Mouse (Mus musculus) MEL (cell line): ENCODE data around the gene Tnfsf9. TPM values are rescaled to one million over a fixed set of nuclear protein-coding genes. Genes with fewer than 3 reads are reported as not detected.

ENCODE experiments used
- DNase-seq: peaks from one replicate; pipeline ENCODE4 v3.0.0; 2011; ENCODE audit warnings: low read depth, low spot score
- H3K27ac ChIP-seq: 2 replicates; pipeline ENCODE4 v1.5.1; 2012; ENCODE audit warnings: low read depth, mild to moderate bottlenecking, control low read depth, low read length, moderate library complexity; ENCODE audit not compliant: control insufficient read depth
- H3K27me3 ChIP-seq, 2 experiments: fragments of 150-350 bp in 1 of 2; sonication (generic) in 1 of 2; 2 replicates each; pipeline ENCODE4 v1.6.1; 2012; ENCODE audit warnings: low read length in 2 of 2, mild to moderate bottlenecking in 2 of 2, improper control_type of control experiment in 1 of 2, moderate library complexity in 1 of 2; ENCODE audit not compliant: insufficient read depth in 2 of 2, control insufficient read depth in 1 of 2
- H3K36me3 ChIP-seq, 2 experiments: 2 replicates each; pipeline ENCODE4 v1.6.1; 2012 to 2014; ENCODE audit warnings: low read length in 2 of 2, improper control_type of control experiment in 1 of 2, inconsistent platforms in 1 of 2, mild to moderate bottlenecking in 1 of 2; ENCODE audit not compliant: insufficient read depth in 2 of 2, control insufficient read depth in 1 of 2
- H3K4me1 ChIP-seq, 2 experiments: fragments of 150-350 bp in 1 of 2; sonication (generic) in 1 of 2; 2 replicates each; pipeline ENCODE4 v1.6.1; 2012; ENCODE audit warnings: low read length in 2 of 2, improper control_type of control experiment in 1 of 2, mild to moderate bottlenecking in 1 of 2; ENCODE audit not compliant: insufficient read depth in 2 of 2, control insufficient read depth in 1 of 2
- H3K4me3 ChIP-seq, 2 experiments: fragments of 150-350 bp in 1 of 2; sonication (generic) in 1 of 2; 2 replicates each; pipeline ENCODE4 v1.5.1; 2012; ENCODE audit warnings: low read depth in 2 of 2, low read length in 2 of 2, mild to moderate bottlenecking in 2 of 2, moderate library complexity in 2 of 2, control low read depth in 1 of 2, improper control_type of control experiment in 1 of 2; ENCODE audit not compliant: control insufficient read depth in 1 of 2, insufficient read depth in 1 of 2
- H3K79me2 ChIP-seq: 2 replicates; pipeline ENCODE4 v1.6.1; 2012; ENCODE audit warnings: mild to moderate bottlenecking, low read length, moderate library complexity; ENCODE audit not compliant: control insufficient read depth, poor library complexity, insufficient read depth
- H3K9ac ChIP-seq: 2 replicates; pipeline ENCODE4 v1.6.1; 2012; ENCODE audit warnings: low read depth, mild to moderate bottlenecking, control low read depth, low read length, moderate library complexity; ENCODE audit not compliant: control insufficient read depth, poor library complexity, severe bottlenecking
- H3K9me3 ChIP-seq: fragments of 150-350 bp; sonication (generic); replicated peaks from 2 replicates; pipeline ENCODE4 v1.6.1; 2012; ENCODE audit warnings: mild to moderate bottlenecking, low read length, improper control_type of control experiment, moderate library complexity; ENCODE audit not compliant: insufficient read depth
- CHD1 ChIP-seq: IDR thresholded peaks from 2 replicates; pipeline ENCODE4 v1.6.1; 2012; ENCODE audit warnings: low read depth, mild to moderate bottlenecking, inconsistent platforms, low read length, improper control_type of control experiment
- CHD2 ChIP-seq: IDR thresholded peaks from 2 replicates; pipeline ENCODE4 v1.6.1; 2011; ENCODE audit warnings: low read length, improper control_type of control experiment
- CTCF ChIP-seq, 3 experiments: IDR thresholded peaks in 2 of 3; conservative IDR thresholded peaks in 1 of 3; 2 replicates each; pipeline ENCODE4 v1.5.1; 2011 to 2012; ENCODE audit warnings: low read length in 3 of 3, low read depth in 2 of 3, mild to moderate bottlenecking in 2 of 3, improper control_type of control experiment in 1 of 3, inconsistent platforms in 1 of 3, mixed read lengths in 1 of 3, moderate library complexity in 1 of 3; ENCODE audit not compliant: control insufficient read depth in 1 of 3, insufficient read depth in 1 of 3, poor library complexity in 1 of 3, severe bottlenecking in 1 of 3
- E2F4 ChIP-seq: IDR thresholded peaks from 2 replicates; pipeline ENCODE4 v1.6.1; 2011; ENCODE audit warnings: low read depth, low read length, improper control_type of control experiment, borderline replicate concordance
- EP300 ChIP-seq, 2 experiments: IDR thresholded peaks; 2 replicates each; pipeline ENCODE4 v1.6.1; 2011; ENCODE audit warnings: improper control_type of control experiment in 2 of 2, low read length in 2 of 2, low read depth in 1 of 2, mild to moderate bottlenecking in 1 of 2
- ETS1 ChIP-seq: IDR thresholded peaks from 2 replicates; pipeline ENCODE4 v1.6.1; 2012; ENCODE audit warnings: low read depth, mild to moderate bottlenecking, inconsistent platforms, low read length, improper control_type of control experiment, moderate library complexity
- HCFC1 ChIP-seq: IDR thresholded peaks from 2 replicates; pipeline ENCODE4 v1.6.1; 2012; ENCODE audit warnings: low read depth, mild to moderate bottlenecking, inconsistent platforms, low read length, improper control_type of control experiment, moderate library complexity
- MAFK ChIP-seq: IDR thresholded peaks from 2 replicates; pipeline ENCODE4 v1.6.1; 2011; ENCODE audit warnings: low read depth, mild to moderate bottlenecking, low read length, improper control_type of control experiment, borderline replicate concordance
- MAX ChIP-seq: IDR thresholded peaks from 2 replicates; pipeline ENCODE4 v1.6.1; 2011; ENCODE audit warnings: low read length, improper control_type of control experiment
- MXI1 ChIP-seq: IDR thresholded peaks from 2 replicates; pipeline ENCODE4 v1.6.1; 2011; ENCODE audit warnings: mild to moderate bottlenecking, low read depth, low read length, improper control_type of control experiment
- MYB ChIP-seq: IDR thresholded peaks from 2 replicates; pipeline ENCODE4 v1.6.1; 2011; ENCODE audit warnings: mild to moderate bottlenecking, low read depth, low read length, improper control_type of control experiment
- NELFE ChIP-seq: IDR thresholded peaks from 2 replicates; pipeline ENCODE4 v1.6.1; 2011; ENCODE audit warnings: low read depth, low read length, improper control_type of control experiment
- NRF1 ChIP-seq: IDR thresholded peaks from 2 replicates; pipeline ENCODE4 v1.6.1; 2014; ENCODE audit warnings: low read depth, mild to moderate bottlenecking, inconsistent platforms, low read length, improper control_type of control experiment, moderate library complexity; ENCODE audit not compliant: poor library complexity, insufficient read depth, severe bottlenecking
- POLR2A ChIP-seq, 2 experiments: IDR thresholded peaks; 2 replicates each; pipeline ENCODE4 v1.6.1; 2011 to 2012; ENCODE audit warnings: low read length in 2 of 2, mild to moderate bottlenecking in 2 of 2, control low read depth in 1 of 2, improper control_type of control experiment in 1 of 2, low read depth in 1 of 2, moderate library complexity in 1 of 2; ENCODE audit not compliant: control insufficient read depth in 1 of 2, insufficient read depth in 1 of 2, poor library complexity in 1 of 2
- POLR2AphosphoS5 ChIP-seq: IDR thresholded peaks from 2 replicates; pipeline ENCODE4 v1.6.1; 2012; ENCODE audit warnings: low read depth, borderline replicate concordance, mild to moderate bottlenecking, inconsistent platforms, low read length, moderate library complexity, mixed read lengths
- RAD21 ChIP-seq: IDR thresholded peaks from 2 replicates; pipeline ENCODE4 v1.6.1; 2011; ENCODE audit warnings: mild to moderate bottlenecking, low read depth, low read length, improper control_type of control experiment
- SIN3A ChIP-seq: IDR thresholded peaks from 2 replicates; pipeline ENCODE4 v1.6.1; 2012; ENCODE audit warnings: low read length, improper control_type of control experiment, inconsistent platforms
- SMC3 ChIP-seq: IDR thresholded peaks from 2 replicates; pipeline ENCODE4 v1.6.1; 2011; ENCODE audit warnings: low read depth, low read length, improper control_type of control experiment
- TBP ChIP-seq: IDR thresholded peaks from 2 replicates; pipeline ENCODE4 v1.8.0; 2011; ENCODE audit warnings: low read depth, low read length, improper control_type of control experiment
- TCF12 ChIP-seq: IDR thresholded peaks from 2 replicates; pipeline ENCODE4 v1.6.1; 2014; ENCODE audit warnings: low read depth, mild to moderate bottlenecking, inconsistent platforms, low read length, improper control_type of control experiment, moderate library complexity
- USF1 ChIP-seq: IDR thresholded peaks from 2 replicates; pipeline ENCODE4 v1.6.1; 2014; ENCODE audit warnings: low read depth, mild to moderate bottlenecking, inconsistent platforms, low read length, improper control_type of control experiment, moderate library complexity
- USF2 ChIP-seq, 2 experiments: IDR thresholded peaks; 2 replicates each; pipeline ENCODE4 v1.6.1; 2011 to 2012; ENCODE audit warnings: improper control_type of control experiment in 2 of 2, low read length in 2 of 2, borderline replicate concordance in 1 of 2, inconsistent platforms in 1 of 2, low read depth in 1 of 2, mild to moderate bottlenecking in 1 of 2; ENCODE audit not compliant: insufficient read depth in 1 of 2
- ZKSCAN1 ChIP-seq: IDR thresholded peaks from 2 replicates; pipeline ENCODE4 v1.6.1; 2012; ENCODE audit warnings: low read depth, mild to moderate bottlenecking, inconsistent platforms, low read length, improper control_type of control experiment, moderate library complexity
- polyA plus RNA-seq, 2 experiments: library from polyadenylated mRNA; stranded (reverse) in 1 of 2; unstranded in 1 of 2; fragments of >175 nt in 1 of 2; fragments of >200 nt in 1 of 2; gene quantifications; 2 replicates each; pipeline versions ENCODE4 v1.2.1 to v1.2.4; 2012; ENCODE audit warnings: low replicate concordance in 2 of 2, low read depth in 1 of 2; ENCODE audit not compliant: insufficient read length in 2 of 2, insufficient read depth in 1 of 2, missing spikeins in 1 of 2
- total RNA-seq: library from RNA; depleted of rRNA; stranded (reverse); fragments of 300-350 nt; gene quantifications from 2 replicates; pipeline ENCODE4 v1.2.3, GENCODE M21; 2012

Gene Tnfsf9
- total and polyA plus RNA-seq, 3 experiments = 2.0 to 3.4 TPM; not detected in 1

- Histone ChIP-seq H3K36me3 (peaks cover 0 to 25% of the 10 kb centered on the region in 2 experiments; a peak in 2 of 4 replicates), H3K4me3 (peak overlapping the region; percentile 23 to 67; a peak in 3 of 4 replicates), H3K79me2 (no peaks in the 10 kb centered on the region), H3K9me3 (no peaks in the 10 kb centered on the region), H3K9ac (no peak overlapping the region), H3K27me3 (no peaks in the 10 kb centered on the region), H3K4me1 (peaks cover 2 to 31% of the 10 kb centered on the region in 2 experiments), H3K27ac (no peak overlapping the region)
- no peak for DNase-seq
- no peak for TF ChIP-seq CHD2
- no peak for TF ChIP-seq POLR2AphosphoS5
- TF ChIP-seq E2F4 = no peak
- no peak for TF ChIP-seq MYB
- no peak for TF ChIP-seq CTCF (IDR thresholded peaks at IDR 0.05 in 2 of 3, conservative IDR thresholded peaks at IDR 0.05 in 1 of 3; ENCODE audit: control insufficient read depth in 1 of 3, insufficient read depth in 1 of 3, low read depth in 2 of 3, low read length in 3 of 3, poor library complexity in 1 of 3, severe bottlenecking in 1 of 3)
- TF ChIP-seq MAX = no peak
- no peak for TF ChIP-seq TCF12
- TF ChIP-seq EP300 (IDR thresholded peaks at IDR 0.05; ENCODE audit: low read depth in 1 of 2, low read length in 2 of 2) = no peak
- TF ChIP-seq MAFK = no peak
- TF ChIP-seq USF1 = no peak
- no peak for TF ChIP-seq POLR2A (IDR thresholded peaks at IDR 0.05; ENCODE audit: control insufficient read depth in 1 of 2, insufficient read depth in 1 of 2, low read depth in 1 of 2, low read length in 2 of 2, poor library complexity in 1 of 2)
- TF ChIP-seq USF2 (IDR thresholded peaks at IDR 0.05; ENCODE audit: borderline replicate concordance in 1 of 2, insufficient read depth in 1 of 2, low read depth in 1 of 2, low read length in 2 of 2) = no peak
- TF ChIP-seq RAD21 = no peak
- no peak for TF ChIP-seq SMC3
- TF ChIP-seq NELFE = no peak
- TF ChIP-seq SIN3A = no peak
- no peak for TF ChIP-seq MXI1
- no peak for TF ChIP-seq CHD1
- no peak for TF ChIP-seq ZKSCAN1
- no peak for TF ChIP-seq ETS1
Observed at GRCm38 (mm10) chr17:57106035-57106368, 877 bp downstream of the Tnfsf9 start.

GRCm38 (mm10) chr17:57107064-57107463, 1.9 kb downstream of the Tnfsf9 start:
- Histone ChIP-seq H3K9ac (no peak overlapping the region), H3K27ac (no peak overlapping the region), H3K4me3 (no peak overlapping the region), H3K4me1 (peaks cover 2 to 31% of the 10 kb centered on the region in 2 experiments), H3K9me3 (no peaks in the 10 kb centered on the region), H3K79me2 (no peaks in the 10 kb centered on the region), H3K36me3 (peaks cover 0 to 25% of the 10 kb centered on the region in 2 experiments; a peak in 2 of 4 replicates), H3K27me3 (no peaks in the 10 kb centered on the region)
- no peak for DNase-seq
- no peak for TF ChIP-seq MAX
- no peak for TF ChIP-seq NRF1
- TF ChIP-seq POLR2AphosphoS5 = no peak
- no peak for TF ChIP-seq USF1
- TF ChIP-seq TBP = no peak
- no peak for TF ChIP-seq CHD2
- no peak for TF ChIP-seq SIN3A
- no peak for TF ChIP-seq RAD21
- no peak for TF ChIP-seq HCFC1
- TF ChIP-seq POLR2A (IDR thresholded peaks at IDR 0.05; ENCODE audit: control insufficient read depth in 1 of 2, insufficient read depth in 1 of 2, low read depth in 1 of 2, low read length in 2 of 2, poor library complexity in 1 of 2) = no peak
